Comparison of ENCODE assay signal across 14 mouse cellular contexts in genomic region chr4:135283417-135283816, GRCm38 (mm10).
"Had no signal": no experiment of that assay in that cellular context is flagged by ENCODE, and none has a peak within 500 bp of the region (broad histone marks: within the 10 kb centered on the region; RNA-seq: fewer than 3 reads in every experiment).

No protein-coding gene starts in this region.

- H3K4me2 ChIP-seq: kidney, embryonic 15.5 days; limb, embryonic 13.5 days; liver, embryonic 13.5 days; midbrain, embryonic 11.5 days had no signal

- H3K27me3 ChIP-seq: kidney, embryonic 15.5 days; limb, embryonic 13.5 days; liver, embryonic 13.5 days had no signal

- H3K36me3 ChIP-seq: kidney, embryonic 15.5 days; limb, embryonic 13.5 days; liver, embryonic 13.5 days had no signal

- H3K4me3 ChIP-seq: kidney, embryonic 15.5 days; left cerebral cortex, adult 2 months; limb, embryonic 13.5 days; liver, embryonic 13.5 days had no signal

- H3K9me3 ChIP-seq: kidney, embryonic 15.5 days; limb, embryonic 13.5 days; liver, embryonic 13.5 days had no signal

- H3K9ac ChIP-seq: kidney, embryonic 15.5 days; limb, embryonic 13.5 days; liver, embryonic 13.5 days had no signal

- H3K27ac ChIP-seq: kidney, embryonic 15.5 days; left cerebral cortex, adult 2 months; limb, embryonic 13.5 days; liver, embryonic 13.5 days; stomach, postnatal 0 days had no signal

- DNase-seq: liver, embryonic 13.5 days; lung, adult 2 months; lung, postnatal 14 days; midbrain, embryonic 14.5 days; right cerebral cortex, postnatal 14 days; right cerebral cortex, postnatal 4 days; thymus, adult 2 months; thymus, postnatal 14 days; thymus, postnatal 4 days had no signal
